Mouse (Mus musculus) forebrain, embryonic 11.5 days (tissue): ENCODE measurements at regions not wholly inside any gene's neighbourhood (a gene's known extent, or its start where the extent isn't known, plus 50 kb on each side); places are given as distances from the start of the nearest gene placed in this dataset.

Experiments
- ATAC-seq: fragments of 200-750 bp; cut with Nextera tagmentation; replicated peaks from 2 replicates; pipeline ENCODE4 v1.8.0; 2017; ENCODE audit warnings: moderate TSS enrichment; ENCODE audit not compliant: low FRiP score
- DNase-seq: peaks from one replicate; pipeline ENCODE4 v3.0.0-alpha.2; 2017; ENCODE audit warnings: low spot score
- H3K27ac ChIP-seq: fragments of 300-500 bp; sonication (generic); 2 replicates; pipeline ENCODE4 v1.5.1; 2014; ENCODE audit warnings: low read depth, low read length
- H3K27me3 ChIP-seq: fragments of 300-500 bp; sonication (generic); 2 replicates; pipeline ENCODE4 v1.6.1; 2014; ENCODE audit warnings: mild to moderate bottlenecking, low read length, mixed read lengths; ENCODE audit not compliant: control insufficient read depth, insufficient read depth
- H3K36me3 ChIP-seq: fragments of 300-500 bp; sonication (generic); 2 replicates; pipeline ENCODE4 v1.6.1; 2014; ENCODE audit warnings: mild to moderate bottlenecking, low read length, moderate library complexity, mixed read lengths; ENCODE audit not compliant: control insufficient read depth, insufficient read depth
- H3K4me1 ChIP-seq: fragments of 300-500 bp; sonication (generic); replicated peaks from 2 replicates; pipeline ENCODE4 v1.6.1; 2014; ENCODE audit warnings: low read length, mixed read lengths; ENCODE audit not compliant: control insufficient read depth, insufficient read depth
- H3K4me2 ChIP-seq: fragments of 300-500 bp; sonication (generic); 2 replicates; pipeline ENCODE4 v1.6.1; 2014; ENCODE audit warnings: low read depth, mild to moderate bottlenecking, low read length, moderate library complexity, mixed read lengths; ENCODE audit not compliant: severe bottlenecking
- H3K4me3 ChIP-seq: fragments of 300-500 bp; sonication (generic); 2 replicates; pipeline ENCODE4 v1.5.1; 2014; ENCODE audit warnings: low read depth, low read length
- H3K9ac ChIP-seq: fragments of 300-500 bp; sonication (generic); 2 replicates; pipeline ENCODE4 v1.6.1; 2014; ENCODE audit warnings: low read length
- H3K9me3 ChIP-seq: fragments of 300-500 bp; sonication (generic); 2 replicates; pipeline ENCODE4 v1.6.1; 2016; ENCODE audit warnings: low read length, mixed read lengths; ENCODE audit not compliant: control insufficient read depth
- WGBS: fragments of 180-500 bp; shearing (Covaris S2); extraction: QIAGEN DNeasy Blood & Tissue Kit; methylation state at CpG from one replicate; pipeline ENCODE4 v1.1.7; 2014; 5-methylcytosine and 5-hydroxymethylcytosine counted together

GRCm38 (mm10) chr8:74082866-74083618 lies 729.7 kb upstream of the Large1 start:
- H3K4me2 ChIP-seq: no peak overlapping the region
- no peak for DNase-seq
- no peaks in the 10 kb centered on the region; the same call in 1 of the 2 replicates for H3K9me3 ChIP-seq
- no peak for ATAC-seq
- H3K27ac ChIP-seq: no peak overlapping the region
- no peak overlapping the region for H3K9ac ChIP-seq
- H3K27me3 ChIP-seq: no peaks in the 10 kb centered on the region
- H3K36me3 ChIP-seq: no peaks in the 10 kb centered on the region
- 80% methylated on average over 3 of the region's 3 CpGs for WGBS
- no peaks in the 10 kb centered on the region for H3K4me1 ChIP-seq
- H3K4me3 ChIP-seq: no peak overlapping the region

- Histone ChIP-seq H3K27me3 (no peaks in the 10 kb centered on the region), H3K4me1 (no peaks in the 10 kb centered on the region), H3K9me3 (no peaks in the 10 kb centered on the region), H3K9ac (no peak overlapping the region), H3K36me3 (no peaks in the 10 kb centered on the region), H3K4me3 (no peak overlapping the region), H3K27ac (no peak overlapping the region), H3K4me2 (no peak overlapping the region)
- 54% methylated on average over 3 of the region's 3 CpGs for WGBS
- DNase-seq: no peak
- ATAC-seq: peak; percentile 55; the same call in 1 of the 2 replicates
These were observed 720.5 kb upstream of the Large1 start for GRCm38 (mm10) chr8:74073865-74074264.

GRCm38 (mm10) chr8:74071484-74071883 lies 718.1 kb upstream of the Large1 start:
- no peaks in the 10 kb centered on the region for H3K9me3 ChIP-seq
- no peak for ATAC-seq
- H3K9ac ChIP-seq: no peak overlapping the region
- H3K27me3 ChIP-seq: no peaks in the 10 kb centered on the region
- DNase-seq: no peak
- no peaks in the 10 kb centered on the region for H3K4me1 ChIP-seq
- no peak overlapping the region for H3K27ac ChIP-seq
- WGBS: 86% methylated on average over 2 of the region's 2 CpGs
- no peak overlapping the region for H3K4me2 ChIP-seq
- no peaks in the 10 kb centered on the region for H3K36me3 ChIP-seq
- no peak overlapping the region for H3K4me3 ChIP-seq
